Mouse (Mus musculus) lung, adult 2 months (tissue): ENCODE measurements around the gene Tnfsf8. TPM values are rescaled to one million over a fixed set of nuclear protein-coding genes. Genes with fewer than 3 reads are reported as not detected.

ENCODE experiments used
- DNase-seq: peaks from one replicate; pipeline ENCODE4 v3.0.0; 2022
- H3K4me1 ChIP-seq: fragments of 200-500 bp; 2 replicates; pipeline ENCODE4 v1.6.1; 2011; ENCODE audit warnings: low read length; ENCODE audit not compliant: control insufficient read depth, insufficient read depth
- H3K4me3 ChIP-seq: fragments of 200-500 bp; replicated peaks from 2 replicates; pipeline ENCODE3; 2011; ENCODE audit warnings: low read depth, mild to moderate bottlenecking, control low read depth, low read length; ENCODE audit errors: extremely low read depth
- CTCF ChIP-seq: fragments of 200-500 bp; IDR thresholded peaks from 2 replicates; pipeline ENCODE4 v1.5.1; 2011; ENCODE audit warnings: mild to moderate bottlenecking, low read length, control low read depth; ENCODE audit not compliant: insufficient read depth
- POLR2A ChIP-seq: fragments of 200-500 bp; IDR thresholded peaks from 2 replicates; pipeline ENCODE4 v1.6.1; 2011; ENCODE audit warnings: low read depth, mild to moderate bottlenecking, control low read depth, low read length, borderline replicate concordance; ENCODE audit errors: extremely low read depth
- WGBS: fragments of 180-500 bp; shearing (Covaris S2); methylation state at CpG from one replicate; pipeline ENCODE4 v1.1.7; 2018; 5-methylcytosine and 5-hydroxymethylcytosine counted together
- polyA plus RNA-seq: library from polyadenylated mRNA; depleted of rRNA; stranded (reverse); fragments of >200 nt; gene quantifications from 2 replicates; pipeline ENCODE4 v1.2.3, GENCODE M21; 2012; rRNA removed

The Tnfsf8 gene
- 0.11 and 0.18 TPM in 2 replicates for polyA plus RNA-seq

- no peak for TF ChIP-seq CTCF
- no peak for TF ChIP-seq POLR2A
- H3K4me3 ChIP-seq, result peak within 1 kb of the TSS; percentile 13
- WGBS, result 71% methylated on average over 19 of the region's 19 CpGs
- peaks cover 5% of the 10 kb centered on the region; the same call in 1 of the 2 replicates for H3K4me1 ChIP-seq
- DNase-seq, result no peak
Observed at GRCm38 (mm10) chr4:63860688-63861540, at the start of gene Tnfsf8. Gene Tnfsf8, minus strand, starts transcription at chr4:63861347.

GRCm38 (mm10) chr4:63908511-63908910, 47.4 kb upstream of the Tnfsf8 start:
- H3K4me1 ChIP-seq, result no peaks in the 10 kb centered on the region
- 87% methylated on average over 1 of the region's 1 CpGs for WGBS
- TF ChIP-seq POLR2A (no peak), CTCF (no peak)

GRCm38 (mm10) chr4:63907473-63907872, 46.3 kb upstream of the Tnfsf8 start:
- Histone ChIP-seq H3K4me3 (no peak overlapping the region), H3K4me1 (no peaks in the 10 kb centered on the region)
- no peak for TF ChIP-seq CTCF
- no peak for TF ChIP-seq POLR2A
- DNase-seq, result no peak

More at GRCm38 (mm10) chr4:63908511-63908910, 47.4 kb upstream of the Tnfsf8 start:
- H3K4me3 ChIP-seq, result no peak overlapping the region
- DNase-seq, result no peak

DNA sequence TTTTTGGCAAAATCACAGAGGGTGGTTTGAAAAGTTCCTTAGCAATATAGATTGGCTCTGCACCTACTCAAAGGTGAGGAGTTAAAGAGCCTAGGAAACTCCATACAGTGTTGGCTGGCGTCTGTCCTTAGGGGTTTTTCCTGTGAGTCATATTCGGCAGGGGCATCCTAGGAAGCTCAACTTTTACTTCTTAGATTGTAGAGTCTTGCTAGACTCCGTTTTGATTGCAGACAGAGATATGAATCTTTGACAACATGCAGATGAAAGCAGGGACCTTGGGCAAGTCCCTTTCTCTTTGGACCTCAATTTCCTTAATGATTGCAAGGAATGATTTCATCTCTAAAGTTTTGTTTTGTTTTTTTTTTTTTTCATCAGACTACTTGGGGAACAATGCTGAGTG, 44.9 kb upstream of the Tnfsf8 start:
- H3K4me1 ChIP-seq, result no peaks in the 10 kb centered on the region
- DNase-seq, result no peak
- 44% methylated on average over 3 of the region's 3 CpGs for WGBS
- TF ChIP-seq POLR2A (no peak), CTCF (no peak)
- H3K4me3 ChIP-seq, result no peak overlapping the region

GRCm38 (mm10) chr4:63899081-63899523, 38.0 kb upstream of the Tnfsf8 start:
- Histone ChIP-seq H3K4me3 (no peak overlapping the region), H3K4me1 (no peaks in the 10 kb centered on the region)
- TF ChIP-seq POLR2A (no peak), CTCF (no peak)
- 67% methylated on average over 10 of the region's 10 CpGs for WGBS
- no peak for DNase-seq

DNA sequence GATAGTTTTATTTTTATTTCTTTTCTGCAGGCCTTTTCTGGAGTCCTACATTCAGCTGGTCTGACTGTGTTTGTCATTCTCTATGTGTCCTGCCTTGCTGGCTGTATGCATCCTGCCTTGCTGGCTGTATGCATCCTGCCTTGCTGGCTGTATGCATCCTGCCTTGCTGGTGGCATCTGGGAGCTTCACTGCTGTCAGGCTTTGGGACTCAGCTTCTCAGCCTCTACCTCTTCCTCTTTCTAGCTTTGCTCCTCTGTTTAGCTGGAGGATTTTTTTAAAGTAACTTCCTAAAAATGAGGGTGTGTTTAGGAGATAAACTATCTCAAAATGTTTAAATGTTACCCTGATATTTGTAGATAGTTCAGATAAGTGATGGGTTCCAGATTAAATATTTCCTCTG, 36.0 kb upstream of the Tnfsf8 start:
- no peaks in the 10 kb centered on the region for H3K4me1 ChIP-seq
- no peak overlapping the region for H3K4me3 ChIP-seq
- no peak for DNase-seq
- TF ChIP-seq CTCF (no peak), POLR2A (no peak)

GRCm38 (mm10) chr4:63886156-63886555, 25.0 kb upstream of the Tnfsf8 start:
- 36% methylated on average over 2 of the region's 2 CpGs for WGBS
- Histone ChIP-seq H3K4me3 (no peak overlapping the region), H3K4me1 (no peaks in the 10 kb centered on the region)
- no peak for DNase-seq
- TF ChIP-seq POLR2A, result no peak
- no peak for TF ChIP-seq CTCF

DNA sequence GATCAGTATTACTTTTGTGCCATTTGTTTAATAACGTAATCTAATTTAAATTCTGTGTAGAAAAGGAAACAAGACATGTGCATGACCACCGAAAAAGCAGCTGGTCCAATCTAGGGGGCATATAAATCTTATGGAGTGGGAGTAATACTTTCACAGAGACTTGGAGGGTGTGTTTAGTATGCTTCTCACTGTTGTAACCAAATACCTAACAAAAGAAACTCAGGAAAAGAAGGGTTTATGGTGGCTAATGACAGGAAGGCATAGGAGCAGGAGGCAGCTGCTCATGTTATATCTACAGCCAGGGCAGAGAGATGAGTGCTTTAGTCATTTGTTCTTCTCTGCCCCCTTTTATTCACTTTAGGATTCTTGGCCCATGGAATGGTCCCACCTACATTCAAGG, 15.6 kb upstream of the Tnfsf8 start:
- TF ChIP-seq CTCF (no peak), POLR2A (no peak)
- Histone ChIP-seq H3K4me1 (no peaks in the 10 kb centered on the region), H3K4me3 (no peak overlapping the region)
- WGBS, result 85% methylated on average over 2 of the region's 2 CpGs
- no peak for DNase-seq

DNA sequence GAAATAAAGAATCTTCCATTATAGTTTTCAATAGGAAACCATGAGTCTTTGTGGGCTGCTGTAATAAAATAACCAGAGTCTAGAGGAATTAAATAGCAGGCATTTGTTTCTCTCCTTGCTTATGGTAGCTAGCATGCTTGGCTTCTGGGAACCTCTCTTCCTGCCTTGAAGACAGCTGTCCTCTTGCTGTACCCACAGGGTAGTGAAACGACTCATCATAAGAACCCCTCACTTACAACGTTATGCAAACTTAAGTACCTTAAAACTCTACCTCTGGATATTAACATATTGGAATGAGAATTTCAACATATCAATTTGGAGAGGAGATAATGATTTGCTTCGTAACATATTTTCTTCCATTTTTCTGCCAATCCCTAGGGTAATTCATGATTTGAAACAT, 14.3 kb upstream of the Tnfsf8 start:
- TF ChIP-seq POLR2A, result no peak
- no peak for TF ChIP-seq CTCF
- 79% methylated on average over 3 of the region's 3 CpGs for WGBS
- Histone ChIP-seq H3K4me1 (no peaks in the 10 kb centered on the region), H3K4me3 (no peak overlapping the region)
- DNase-seq, result no peak

GRCm38 (mm10) chr4:63870678-63871077, 9.5 kb upstream of the Tnfsf8 start:
- TF ChIP-seq CTCF (no peak), POLR2A (no peak)
- no peak overlapping the region for H3K4me3 ChIP-seq
- WGBS, result 100% methylated on average over 1 of the region's 1 CpGs
- no peak for DNase-seq
- H3K4me1 ChIP-seq, result no peaks in the 10 kb centered on the region

DNA sequence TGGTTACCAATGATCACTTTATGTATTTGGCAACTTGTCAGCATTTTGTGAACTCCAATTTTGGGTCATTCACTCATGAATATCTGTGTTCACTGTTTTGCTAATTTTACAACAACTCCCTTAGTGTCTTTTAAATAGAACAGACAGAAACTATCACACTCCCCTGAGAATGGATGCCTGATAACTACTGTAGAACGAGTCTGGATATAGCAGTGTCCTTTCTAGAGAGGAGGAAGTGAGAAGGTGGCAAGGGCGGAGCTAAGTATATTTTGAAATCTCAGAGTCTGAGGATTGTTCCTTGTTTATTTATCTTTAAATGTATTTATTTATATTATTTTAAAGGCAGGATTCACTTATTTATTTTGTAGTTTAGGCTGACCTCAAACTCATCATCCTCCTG, 7.6 kb upstream of the Tnfsf8 start:
- Histone ChIP-seq H3K4me3 (no peak overlapping the region), H3K4me1 (no peaks in the 10 kb centered on the region)
- WGBS, result 44% methylated on average over 2 of the region's 2 CpGs
- TF ChIP-seq POLR2A (no peak), CTCF (no peak)
- no peak for DNase-seq
